Mouse (Mus musculus): ENCODE data around the gene Serpini1. TPM values are rescaled to one million over a fixed set of nuclear protein-coding genes. Genes with fewer than 3 reads are reported as not detected.
A peak's percentile ranks its signal among the peaks of the same experiment; 100 is the strongest.

Serpini1 gene
- total and polyA plus RNA-seq, 3 experiments = 1.1 to 2.5 (median 1.2) TPM

DNA sequence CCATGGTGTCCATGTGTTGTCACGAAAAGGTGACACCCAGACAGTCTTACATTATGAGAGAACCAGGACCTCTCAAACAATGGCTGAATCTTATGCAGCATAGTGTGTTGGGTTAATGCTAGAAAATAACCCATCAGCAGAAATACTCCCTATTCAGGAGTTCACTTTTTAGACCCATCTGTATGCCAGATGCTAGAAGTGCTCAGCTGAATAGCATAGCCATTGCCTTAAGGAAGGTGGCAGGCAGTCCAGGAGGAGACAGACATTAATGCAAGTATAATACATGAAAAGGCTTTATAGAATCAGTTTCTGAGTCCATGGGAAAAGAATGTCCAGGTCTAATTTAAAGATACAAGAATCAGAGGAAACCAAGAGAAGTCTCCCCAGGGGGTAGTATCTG lies 75.9 kb downstream of the Serpini1 start:
- Histone ChIP-seq H3K9ac (ENCODE audit: insufficient read depth, low read depth) (no peak overlapping the region), H3K4me2 (ENCODE audit: insufficient read depth, low read depth, poor library complexity, severe bottlenecking) (no peak overlapping the region), H3K36me3 (replicated peaks in 1 of 2; ENCODE audit: control insufficient read depth in 1 of 2, insufficient read depth in 1 of 2, low read length in 1 of 2) (no peaks in the 10 kb centered on the region), H3K79me2 (replicated peaks; ENCODE audit: control insufficient read depth, extremely low read depth, insufficient read depth, poor library complexity, severe bottlenecking) (no peaks in the 10 kb centered on the region), H3K27me3 (replicated peaks) (no peaks in the 10 kb centered on the region), H3K9me3 (replicated peaks; ENCODE audit: low read length) (no peaks in the 10 kb centered on the region), H3K27ac (ENCODE audit: insufficient read depth, low read depth) (no peak overlapping the region), H3K4me1 (ENCODE audit: control insufficient read depth in 1 of 2, insufficient read depth in 2 of 2) (peaks cover 0 to 43% of the 10 kb centered on the region in 2 experiments; a peak in 2 of 4 replicates), H3K4me3 (replicated peaks in 1 of 3; ENCODE audit: low read depth in 2 of 3, low read length in 2 of 3, poor library complexity in 1 of 3) (no peak overlapping the region)
- in situ Hi-C loops (cut with MboI; ENCODE audit: low pct_ligation_motif_present, low pct_unique_long_range_greater_than_20kb, low sequenced_read_pairs) = no loop called here
- no peak for TF ChIP-seq POLR2A (IDR thresholded peaks at IDR 0.05; ENCODE audit: low read depth, low read length)
- TF ChIP-seq TBP (conservative IDR thresholded peaks at IDR 0.05; ENCODE audit: low read depth, low read length) = no peak
- TF ChIP-seq JUN (IDR thresholded peaks at IDR 0.05; ENCODE audit: insufficient read depth, low read depth, low read length) = no peak
- no peak for TF ChIP-seq MYC (IDR thresholded peaks at IDR 0.05; ENCODE audit: low read depth, low read length)
- no peak for TF ChIP-seq NELFE (IDR thresholded peaks at IDR 0.05; ENCODE audit: low read depth, low read length)
- TF ChIP-seq ZMIZ1 (IDR thresholded peaks at IDR 0.05; ENCODE audit: low read depth, low read length) = no peak
- TF ChIP-seq ELF1 (IDR thresholded peaks at IDR 0.05; ENCODE audit: low read depth, low read length) = no peak
- no peak for TF ChIP-seq SMC3 (IDR thresholded peaks at IDR 0.05; ENCODE audit: low read depth, low read length)
- TF ChIP-seq MXI1 (IDR thresholded peaks at IDR 0.05; ENCODE audit: low read depth, low read length) = no peak
- TF ChIP-seq POLR2AphosphoS2 (IDR thresholded peaks at IDR 0.05; ENCODE audit: low read depth, low read length) = no peak
- no peak for TF ChIP-seq ZC3H11A (IDR thresholded peaks at IDR 0.05; ENCODE audit: low read depth, low read length)
- no peak for TF ChIP-seq PAX5 (IDR thresholded peaks at IDR 0.05; ENCODE audit: low read length)
- TF ChIP-seq RAD21 (IDR thresholded peaks at IDR 0.05; ENCODE audit: low read depth, low read length) = no peak
- no peak for TF ChIP-seq JUND (conservative IDR thresholded peaks at IDR 0.05; ENCODE audit: low read depth, low read length)
- TF ChIP-seq MAX (IDR thresholded peaks at IDR 0.05; ENCODE audit: low read length) = no peak
- TF ChIP-seq MEF2A (IDR thresholded peaks at IDR 0.05; ENCODE audit: borderline replicate concordance, low read depth, low read length) = no peak
- no peak for TF ChIP-seq E2F4 (IDR thresholded peaks at IDR 0.05; ENCODE audit: insufficient replicate concordance, low read depth, low read length)
- TF ChIP-seq KAT2A (IDR thresholded peaks at IDR 0.05; ENCODE audit: insufficient replicate concordance, low read length) = no peak
- dilution Hi-C loops (cut with MboI; ENCODE audit: extremely low pct_ligation_motif_present, extremely low pct_unique_long_range_greater_than_20kb, low sequenced_read_pairs) = no loop called here
- no peak for DNase-seq (ENCODE audit: extremely low read depth)

DNA sequence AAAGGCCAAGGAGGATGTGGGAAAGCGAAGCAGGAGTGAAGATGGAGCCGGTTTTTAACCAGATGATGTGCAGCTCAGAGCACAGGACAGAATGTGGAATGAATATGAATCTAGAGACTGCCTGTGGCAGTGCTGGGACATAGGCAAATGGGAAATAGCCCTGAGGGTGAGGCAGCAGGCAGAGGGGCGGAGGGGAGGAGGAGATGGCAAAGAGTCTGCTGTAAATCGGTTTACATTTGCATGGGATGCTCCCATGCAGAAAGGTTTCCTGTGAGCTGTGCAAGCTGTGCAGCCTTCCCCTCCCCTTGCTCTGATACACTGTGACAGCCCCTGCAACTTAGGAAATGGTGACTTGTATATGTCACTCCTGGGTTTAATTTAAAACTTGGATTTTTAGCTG lies 76.3 kb downstream of the Serpini1 start:
- Histone ChIP-seq H3K27me3 (replicated peaks) (no peaks in the 10 kb centered on the region), H3K36me3 (replicated peaks in 1 of 2; ENCODE audit: control insufficient read depth in 1 of 2, insufficient read depth in 1 of 2, low read length in 1 of 2) (no peaks in the 10 kb centered on the region), H3K4me1 (ENCODE audit: control insufficient read depth in 1 of 2, insufficient read depth in 2 of 2) (peaks cover 0 to 43% of the 10 kb centered on the region in 2 experiments; a peak in 2 of 4 replicates), H3K79me2 (replicated peaks; ENCODE audit: control insufficient read depth, extremely low read depth, insufficient read depth, poor library complexity, severe bottlenecking) (no peaks in the 10 kb centered on the region), H3K9me3 (replicated peaks; ENCODE audit: low read length) (no peaks in the 10 kb centered on the region), H3K4me3 (replicated peaks in 1 of 3; ENCODE audit: low read depth in 2 of 3, low read length in 2 of 3, poor library complexity in 1 of 3) (no peak overlapping the region), H3K4me2 (ENCODE audit: insufficient read depth, low read depth, poor library complexity, severe bottlenecking) (no peak overlapping the region), H3K27ac (ENCODE audit: insufficient read depth, low read depth) (no peak overlapping the region), H3K9ac (ENCODE audit: insufficient read depth, low read depth) (no peak overlapping the region)
- peak; percentile 64 for DNase-seq (ENCODE audit: extremely low read depth)
- in situ Hi-C loops (cut with MboI; ENCODE audit: low pct_ligation_motif_present, low pct_unique_long_range_greater_than_20kb, low sequenced_read_pairs) = no loop called here
- TF ChIP-seq BHLHE40 (IDR thresholded peaks at IDR 0.05; ENCODE audit: low read depth, low read length) (0 out of 2 replicates have a peak, but pooled peaks have one; percentile 16), JUND (conservative IDR thresholded peaks at IDR 0.05; ENCODE audit: low read depth, low read length) (no peak), ELF1 (IDR thresholded peaks at IDR 0.05; ENCODE audit: low read depth, low read length) (no peak), KAT2A (IDR thresholded peaks at IDR 0.05; ENCODE audit: insufficient replicate concordance, low read length) (no peak), RCOR1 (conservative IDR thresholded peaks at IDR 0.05; ENCODE audit: low read depth, low read length) (no peak)
- dilution Hi-C loops (cut with MboI; ENCODE audit: extremely low pct_ligation_motif_present, extremely low pct_unique_long_range_greater_than_20kb, low sequenced_read_pairs) = no loop called here

Data from CH12.LX (cell line).